Mouse (Mus musculus) spleen, adult 2 months (tissue): ENCODE data around the gene Samm50. TPM values are rescaled to one million over a fixed set of nuclear protein-coding genes. Genes with fewer than 3 reads are reported as not detected.
A peak's percentile ranks its signal among the peaks of the same experiment; 100 is the strongest.

ENCODE experiments used
- DNase-seq, 2 experiments: peaks; one replicate each; pipeline versions ENCODE4 v3.0.0 to v3.0.0-alpha.2; 2012 to 2021; ENCODE audit warnings: low spot score in 2 of 2, low read depth in 1 of 2
- H3K27ac ChIP-seq: fragments of 200-500 bp; 2 replicates; pipeline ENCODE4 v1.5.1; 2012; ENCODE audit warnings: low read length, inconsistent platforms; ENCODE audit not compliant: insufficient read depth
- H3K27me3 ChIP-seq: fragments of 200-500 bp; 2 replicates; pipeline ENCODE4 v1.6.1; 2012; ENCODE audit warnings: mild to moderate bottlenecking, moderate library complexity, low read length, inconsistent platforms; ENCODE audit not compliant: control insufficient read depth, insufficient read depth
- H3K36me3 ChIP-seq: fragments of 200-500 bp; 2 replicates; pipeline ENCODE4 v1.6.1; 2012; ENCODE audit warnings: mild to moderate bottlenecking, low read length, inconsistent platforms; ENCODE audit not compliant: control insufficient read depth, insufficient read depth
- H3K4me1 ChIP-seq: fragments of 200-500 bp; 2 replicates; pipeline ENCODE4 v1.6.1; 2011; ENCODE audit warnings: inconsistent platforms; ENCODE audit not compliant: control insufficient read depth, insufficient read depth, insufficient read length
- H3K4me3 ChIP-seq: fragments of 200-500 bp; 2 replicates; pipeline ENCODE4 v1.5.1; 2011; ENCODE audit warnings: mild to moderate bottlenecking, inconsistent platforms; ENCODE audit not compliant: insufficient read depth, insufficient read length; ENCODE audit errors: extremely low read depth
- CTCF ChIP-seq: fragments of 200-500 bp; IDR thresholded peaks from 2 replicates; pipeline ENCODE4 v1.5.1; 2011; ENCODE audit warnings: mild to moderate bottlenecking, inconsistent platforms; ENCODE audit not compliant: insufficient read depth, insufficient read length, insufficient replicate concordance; ENCODE audit errors: extremely low read depth
- POLR2A ChIP-seq: fragments of 200-500 bp; IDR thresholded peaks from 2 replicates; pipeline ENCODE4 v1.6.1; 2011; ENCODE audit warnings: low read depth, low read length, inconsistent platforms
- WGBS: fragments of 180-500 bp; shearing (Covaris S2); methylation state at CpG from one replicate; pipeline ENCODE4 v1.1.7; 2018; 5-methylcytosine and 5-hydroxymethylcytosine counted together
- polyA plus RNA-seq: library from polyadenylated mRNA; depleted of rRNA; stranded (reverse); fragments of >200 nt; gene quantifications from 2 replicates; pipeline ENCODE4 v1.2.3, GENCODE M21; 2012

Samm50 gene
- polyA plus RNA-seq, 1 experiment: 9.0 TPM

GRCm38 (mm10) chr15:84234794-84235581, 42.9 kb downstream of the Samm50 start:
- no peak for DNase-seq
- Histone ChIP-seq H3K36me3 (no peaks in the 10 kb centered on the region), H3K27ac (0 out of 2 replicates have a peak overlapping the region, but pooled peaks have one; percentile 10), H3K27me3 (peaks cover 8% of the 10 kb centered on the region), H3K4me3 (no peak overlapping the region), H3K4me1 (peaks cover 10% of the 10 kb centered on the region)
- 85% methylated on average over 7 of the region's 7 CpGs for WGBS
- TF ChIP-seq CTCF: no peak
- TF ChIP-seq POLR2A: no peak

GRCm38 (mm10) chr15:84235646-84236045, 43.6 kb downstream of the Samm50 start:
- peaks cover 8% of the 10 kb centered on the region for H3K27me3 ChIP-seq
- H3K4me3 ChIP-seq: no peak overlapping the region
- no peak overlapping the region for H3K27ac ChIP-seq
- no peak for TF ChIP-seq POLR2A
- TF ChIP-seq CTCF: no peak
- peak; percentile 26 to 48 for DNase-seq
- WGBS: 7% methylated on average over 7 of the region's 7 CpGs
- H3K36me3 ChIP-seq: no peaks in the 10 kb centered on the region
- peaks cover 10% of the 10 kb centered on the region for H3K4me1 ChIP-seq

- Histone ChIP-seq H3K4me1 (peaks cover 8% of the 10 kb centered on the region; the same call in 1 of the 2 replicates), H3K27ac (no peak overlapping the region), H3K4me3 (no peak overlapping the region), H3K36me3 (no peaks in the 10 kb centered on the region), H3K27me3 (no peaks in the 10 kb centered on the region)
- TF ChIP-seq CTCF: no peak
- no peak for TF ChIP-seq POLR2A
- DNase-seq: no peak
- 89% methylated on average over 15 of the region's 15 CpGs for WGBS
Measured at GRCm38 (mm10) chr15:84238552-84238951, 46.5 kb downstream of the Samm50 start.

- Histone ChIP-seq H3K36me3 (no peaks in the 10 kb centered on the region), H3K4me3 (no peak overlapping the region), H3K4me1 (peaks cover 8% of the 10 kb centered on the region; the same call in 1 of the 2 replicates), H3K27me3 (no peaks in the 10 kb centered on the region), H3K27ac (no peak overlapping the region)
- TF ChIP-seq CTCF: no peak
- no peak for DNase-seq
- 70% methylated on average over 16 of the region's 16 CpGs for WGBS
Measured at GRCm38 (mm10) chr15:84238991-84239401, 47.0 kb downstream of the Samm50 start.

- peaks cover 4% of the 10 kb centered on the region; the same call in 1 of the 2 replicates for H3K4me1 ChIP-seq
- no peak overlapping the region for H3K27ac ChIP-seq
- TF ChIP-seq POLR2A (no peak), CTCF (no peak)
- no peaks in the 10 kb centered on the region for H3K27me3 ChIP-seq
- H3K36me3 ChIP-seq: no peaks in the 10 kb centered on the region
- no peak overlapping the region for H3K4me3 ChIP-seq
- 85% methylated on average over 7 of the region's 7 CpGs for WGBS
- DNase-seq: no peak
Measured at GRCm38 (mm10) chr15:84241520-84241919, 49.5 kb downstream of the Samm50 start.

GRCm38 (mm10) chr15:84245104-84245503, 53.1 kb downstream of the Samm50 start:
- H3K36me3 ChIP-seq: no peaks in the 10 kb centered on the region
- DNase-seq: no peak
- no peak overlapping the region for H3K27ac ChIP-seq
- TF ChIP-seq POLR2A: no peak
- TF ChIP-seq CTCF: no peak
- H3K4me1 ChIP-seq: no peaks in the 10 kb centered on the region; the same call in 1 of the 2 replicates
- no peaks in the 10 kb centered on the region for H3K27me3 ChIP-seq
- H3K4me3 ChIP-seq: no peak overlapping the region
- WGBS: 84% methylated on average over 7 of the region's 7 CpGs

- no peak overlapping the region for H3K27ac ChIP-seq
- no peaks in the 10 kb centered on the region; the same call in 1 of the 2 replicates for H3K4me1 ChIP-seq
- WGBS: 83% methylated on average over 6 of the region's 6 CpGs
- H3K36me3 ChIP-seq: no peaks in the 10 kb centered on the region
- no peaks in the 10 kb centered on the region for H3K27me3 ChIP-seq
- DNase-seq: no peak
- H3K4me3 ChIP-seq: no peak overlapping the region
- TF ChIP-seq CTCF (no peak), POLR2A (no peak)
Measured at GRCm38 (mm10) chr15:84246195-84246594, 54.2 kb downstream of the Samm50 start.
